Mouse (Mus musculus) lung, embryonic 15.5 days (tissue): ENCODE results near the gene Galnt2. TPM values are rescaled to one million over a fixed set of nuclear protein-coding genes. Genes with fewer than 3 reads are reported as not detected.

Experiments used
- ATAC-seq: fragments of 200-750 bp; cut with Nextera tagmentation; 2 replicates; pipeline ENCODE4 v1.8.0; 2017; ENCODE audit warnings: moderate number of reproducible peaks, borderline replicate concordance; ENCODE audit not compliant: low FRiP score, low TSS enrichment; ENCODE audit errors: extremely low read depth
- H3K27ac ChIP-seq: fragments of 300-500 bp; sonication (generic); 2 replicates; pipeline ENCODE4 v1.5.1; 2015; ENCODE audit warnings: moderate library complexity, mild to moderate bottlenecking, inconsistent platforms
- H3K27me3 ChIP-seq: fragments of 300-500 bp; sonication (generic); 2 replicates; pipeline ENCODE4 v1.6.1; 2015; ENCODE audit warnings: inconsistent platforms
- H3K36me3 ChIP-seq: fragments of 300-500 bp; sonication (generic); 2 replicates; pipeline ENCODE4 v1.6.1; 2015; ENCODE audit warnings: inconsistent platforms
- H3K4me1 ChIP-seq: fragments of 300-500 bp; sonication (generic); 2 replicates; pipeline ENCODE4 v1.6.1; 2015; ENCODE audit warnings: inconsistent platforms
- H3K4me2 ChIP-seq: fragments of 300-500 bp; sonication (generic); 2 replicates; pipeline ENCODE4 v1.6.1; 2015; ENCODE audit warnings: inconsistent platforms, mild to moderate bottlenecking, moderate library complexity
- H3K4me3 ChIP-seq: fragments of 300-500 bp; sonication (generic); 2 replicates; pipeline ENCODE4 v1.5.1; 2015; ENCODE audit warnings: mild to moderate bottlenecking, inconsistent platforms
- H3K9ac ChIP-seq: fragments of 300-500 bp; sonication (generic); 2 replicates; pipeline ENCODE4 v1.6.1; 2015; ENCODE audit warnings: inconsistent platforms
- H3K9me3 ChIP-seq: fragments of 300-500 bp; sonication (generic); 2 replicates; pipeline ENCODE4 v1.6.1; 2016; ENCODE audit warnings: inconsistent platforms
- WGBS: fragments of 180-500 bp; shearing (Covaris S2); methylation state at CpG from one replicate; pipeline ENCODE4 v1.1.7; 2015; 5-methylcytosine and 5-hydroxymethylcytosine counted together
- polyA plus RNA-seq: library from polyadenylated mRNA; unstranded; fragments of >200 nt; fragmentation: Nextera tagmentation; extraction: Ambion mirVana; gene quantifications from 2 replicates; pipeline ENCODE4 v1.2.1, GENCODE M21; 2015

Gene Galnt2
- polyA plus RNA-seq, result 55.3 and 62.5 TPM in 2 replicates

- no peaks in the 10 kb centered on the region for H3K9me3 ChIP-seq
- peak; percentile 86 for ATAC-seq
- under 1% methylated on average over 53 of the region's 53 CpGs for WGBS
- H3K9ac ChIP-seq, result peak within 1 kb of the TSS; percentile 83
- no peaks in the 10 kb centered on the region for H3K27me3 ChIP-seq
- peak within 1 kb of the TSS; percentile 73 for H3K4me3 ChIP-seq
- H3K36me3 ChIP-seq, result no peaks in the 10 kb centered on the region
- peaks cover 19% of the 10 kb centered on the region for H3K4me1 ChIP-seq
- peak within 1 kb of the TSS; percentile 73 for H3K27ac ChIP-seq
- H3K4me2 ChIP-seq, result peak within 1 kb of the TSS; percentile 95
These were observed at the start of gene Galnt2 for GRCm38 (mm10) chr8:124231176-124231484. TSS of gene Galnt2 (plus strand) at chr8:124231391.

GRCm38 (mm10) chr8:124181751-124182150 lies 49.4 kb upstream of the Galnt2 start:
- H3K27ac ChIP-seq, result peak overlapping the region; percentile 73
- H3K4me1 ChIP-seq, result peaks cover 36% of the 10 kb centered on the region
- H3K9ac ChIP-seq, result no peak overlapping the region
- H3K36me3 ChIP-seq, result no peaks in the 10 kb centered on the region
- peaks cover 12% of the 10 kb centered on the region; the same call in 1 of the 2 replicates for H3K27me3 ChIP-seq
- no peaks in the 10 kb centered on the region for H3K9me3 ChIP-seq
- no peak overlapping the region for H3K4me3 ChIP-seq
- WGBS, result 29% methylated on average over 5 of the region's 5 CpGs
- no peak overlapping the region for H3K4me2 ChIP-seq
- ATAC-seq, result no peak; the same call in 1 of the 2 replicates

- WGBS, result 7% methylated on average over 12 of the region's 13 CpGs
These were observed 49.0 kb upstream of the Galnt2 start for GRCm38 (mm10) chr8:124182224-124182623.

GRCm38 (mm10) chr8:124184078-124184477 lies 47.1 kb upstream of the Galnt2 start:
- Histone ChIP-seq H3K4me1 (peaks cover 36% of the 10 kb centered on the region), H3K4me2 (no peak overlapping the region), H3K27me3 (peaks cover 11% of the 10 kb centered on the region; the same call in 1 of the 2 replicates), H3K9ac (no peak overlapping the region), H3K36me3 (no peaks in the 10 kb centered on the region), H3K4me3 (no peak overlapping the region), H3K27ac (peak overlapping the region; percentile 33; the same call in 1 of the 2 replicates), H3K9me3 (no peaks in the 10 kb centered on the region)
- ATAC-seq, result no peak
- 76% methylated on average over 3 of the region's 3 CpGs for WGBS

More at GRCm38 (mm10) chr8:124182224-124182623, 49.0 kb upstream of the Galnt2 start:
- H3K9ac ChIP-seq, result no peak overlapping the region
- no peak overlapping the region for H3K4me3 ChIP-seq
- no peaks in the 10 kb centered on the region for H3K9me3 ChIP-seq
- peaks cover 12% of the 10 kb centered on the region; the same call in 1 of the 2 replicates for H3K27me3 ChIP-seq
- H3K4me2 ChIP-seq, result peak overlapping the region; percentile 1; the same call in 1 of the 2 replicates
- no peaks in the 10 kb centered on the region for H3K36me3 ChIP-seq
- H3K27ac ChIP-seq, result peak overlapping the region; percentile 73
- peaks cover 36% of the 10 kb centered on the region for H3K4me1 ChIP-seq
- peak; percentile 96 for ATAC-seq

DNA sequence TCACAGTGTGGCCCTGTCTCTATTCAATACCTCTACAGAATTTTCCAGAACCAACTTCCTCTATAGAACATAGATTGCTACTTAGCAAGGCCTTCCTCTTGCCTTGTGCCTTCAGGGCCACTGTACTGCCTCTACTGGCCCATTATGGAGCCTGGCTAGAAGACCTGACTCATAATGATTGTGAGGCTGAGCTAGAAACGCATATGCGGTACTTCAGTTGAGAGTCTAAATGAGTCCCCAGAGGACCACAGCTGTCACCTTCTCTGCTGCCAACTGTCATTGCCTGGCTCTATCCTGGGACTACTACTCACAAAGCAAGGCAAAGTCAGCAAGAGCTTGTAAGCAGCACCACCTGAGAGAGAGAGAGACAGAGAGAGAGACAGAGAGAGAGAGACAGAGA lies 46.7 kb upstream of the Galnt2 start:
- Histone ChIP-seq H3K9me3 (no peaks in the 10 kb centered on the region), H3K9ac (no peak overlapping the region), H3K4me1 (peaks cover 36% of the 10 kb centered on the region), H3K27ac (peak overlapping the region; percentile 33; the same call in 1 of the 2 replicates), H3K4me2 (no peak overlapping the region), H3K27me3 (peaks cover 9% of the 10 kb centered on the region; the same call in 1 of the 2 replicates), H3K4me3 (no peak overlapping the region), H3K36me3 (no peaks in the 10 kb centered on the region)
- 59% methylated on average over 2 of the region's 2 CpGs for WGBS
- no peak for ATAC-seq

DNA sequence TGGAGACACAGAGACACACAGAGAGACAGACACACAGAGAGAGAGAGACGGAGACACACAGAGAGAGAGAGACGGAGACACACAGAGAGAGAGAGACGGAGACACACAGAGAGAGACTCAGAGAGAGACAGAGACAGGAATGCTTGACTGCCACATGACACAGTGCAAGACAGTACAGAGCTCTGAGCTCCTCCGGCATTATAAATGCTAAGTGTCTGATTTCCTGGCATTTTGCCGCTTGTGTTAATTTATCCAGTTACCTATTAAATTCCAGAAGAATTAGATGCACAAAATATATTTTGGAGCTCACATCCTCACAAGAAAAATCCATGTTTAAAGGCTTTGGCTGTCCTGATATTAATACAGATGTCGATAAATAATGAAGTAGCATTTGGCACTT lies 46.1 kb upstream of the Galnt2 start:
- Histone ChIP-seq H3K9ac (no peak overlapping the region), H3K27me3 (peaks cover 9% of the 10 kb centered on the region; the same call in 1 of the 2 replicates), H3K4me1 (peaks cover 36% of the 10 kb centered on the region), H3K27ac (no peak overlapping the region), H3K4me2 (no peak overlapping the region), H3K9me3 (no peaks in the 10 kb centered on the region), H3K36me3 (no peaks in the 10 kb centered on the region), H3K4me3 (no peak overlapping the region)
- ATAC-seq, result no peak
- 79% methylated on average over 6 of the region's 6 CpGs for WGBS

GRCm38 (mm10) chr8:124190388-124190787 lies 40.8 kb upstream of the Galnt2 start:
- no peaks in the 10 kb centered on the region for H3K4me1 ChIP-seq

DNA sequence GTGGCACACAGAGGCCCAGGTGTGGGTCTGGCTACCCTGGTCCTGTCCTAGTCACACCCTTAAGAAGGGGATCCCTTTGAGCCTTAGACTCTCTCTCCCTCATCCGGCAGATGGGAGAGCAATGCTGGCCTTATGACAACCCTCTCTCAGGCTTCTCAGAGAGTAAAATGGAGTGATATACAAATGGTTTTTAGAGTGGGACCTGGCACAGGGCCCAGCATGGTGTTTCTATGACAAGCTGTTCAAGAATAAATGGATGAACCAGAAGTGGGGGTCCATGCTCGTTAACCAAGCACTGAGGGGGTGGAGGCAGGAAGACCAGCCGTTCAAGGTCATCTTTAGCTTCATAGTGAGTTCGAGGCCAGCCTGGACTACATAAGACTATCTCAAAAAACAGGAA lies 38.9 kb upstream of the Galnt2 start:
- no peaks in the 10 kb centered on the region for H3K9me3 ChIP-seq
- no peak overlapping the region for H3K4me3 ChIP-seq
- peaks cover 4% of the 10 kb centered on the region; the same call in 1 of the 2 replicates for H3K27me3 ChIP-seq
- 45% methylated on average over 4 of the region's 4 CpGs for WGBS
- H3K4me2 ChIP-seq, result no peak overlapping the region
- ATAC-seq, result no peak
- peaks cover 14% of the 10 kb centered on the region for H3K4me1 ChIP-seq
- H3K9ac ChIP-seq, result no peak overlapping the region
- no peak overlapping the region for H3K27ac ChIP-seq
- no peaks in the 10 kb centered on the region for H3K36me3 ChIP-seq

More at GRCm38 (mm10) chr8:124190388-124190787, 40.8 kb upstream of the Galnt2 start:
- Histone ChIP-seq H3K4me2 (no peak overlapping the region), H3K27me3 (peaks cover 13% of the 10 kb centered on the region; the same call in 1 of the 2 replicates), H3K36me3 (no peaks in the 10 kb centered on the region), H3K27ac (no peak overlapping the region), H3K9ac (no peak overlapping the region), H3K4me3 (no peak overlapping the region), H3K9me3 (no peaks in the 10 kb centered on the region)
- no peak for ATAC-seq
- 66% methylated on average over 7 of the region's 7 CpGs for WGBS

GRCm38 (mm10) chr8:124192976-124193375 lies 38.2 kb upstream of the Galnt2 start:
- Histone ChIP-seq H3K9me3 (no peaks in the 10 kb centered on the region), H3K4me1 (peaks cover 14% of the 10 kb centered on the region), H3K9ac (no peak overlapping the region), H3K4me3 (no peak overlapping the region), H3K27ac (no peak overlapping the region), H3K27me3 (peaks cover 8% of the 10 kb centered on the region; the same call in 1 of the 2 replicates), H3K4me2 (no peak overlapping the region), H3K36me3 (no peaks in the 10 kb centered on the region)
- WGBS, result 72% methylated on average over 10 of the region's 10 CpGs
- no peak for ATAC-seq

- Histone ChIP-seq H3K9me3 (no peaks in the 10 kb centered on the region), H3K27me3 (peaks cover 18% of the 10 kb centered on the region), H3K4me2 (no peak overlapping the region), H3K4me3 (no peak overlapping the region), H3K9ac (no peak overlapping the region), H3K27ac (no peak overlapping the region), H3K4me1 (peaks cover 14% of the 10 kb centered on the region), H3K36me3 (no peaks in the 10 kb centered on the region)
- WGBS, result 79% methylated on average over 5 of the region's 5 CpGs
- ATAC-seq, result no peak
These were observed 37.2 kb upstream of the Galnt2 start for GRCm38 (mm10) chr8:124193992-124194391.

GRCm38 (mm10) chr8:124196195-124196594 lies 35.0 kb upstream of the Galnt2 start:
- WGBS, result 13% methylated on average over 5 of the region's 5 CpGs
- Histone ChIP-seq H3K9ac (no peak overlapping the region), H3K36me3 (no peaks in the 10 kb centered on the region), H3K4me3 (no peak overlapping the region), H3K4me2 (no peak overlapping the region), H3K9me3 (no peaks in the 10 kb centered on the region), H3K27me3 (peaks cover 17% of the 10 kb centered on the region), H3K27ac (no peak overlapping the region), H3K4me1 (peaks cover 29% of the 10 kb centered on the region)
- ATAC-seq, result peak; percentile 83

GRCm38 (mm10) chr8:124196797-124197196 lies 34.4 kb upstream of the Galnt2 start:
- Histone ChIP-seq H3K4me1 (peaks cover 33% of the 10 kb centered on the region), H3K27ac (no peak overlapping the region), H3K4me3 (no peak overlapping the region), H3K4me2 (no peak overlapping the region), H3K9ac (no peak overlapping the region), H3K36me3 (no peaks in the 10 kb centered on the region), H3K27me3 (peaks cover 17% of the 10 kb centered on the region), H3K9me3 (no peaks in the 10 kb centered on the region)
- ATAC-seq, result no peak
- 21% methylated on average over 5 of the region's 5 CpGs for WGBS
